Mouse (Mus musculus) induced T-regulatory cell, adult 2 months (primary cell): ENCODE results near the gene Prkd2.

Experiments used
- DNase-seq: peaks from one replicate; pipeline ENCODE4 v3.0.0-alpha.2; 2012; ENCODE audit warnings: low read depth

Prkd2 gene

GRCm38 (mm10) chr7:16859902-16860651, 17.4 kb downstream of the Prkd2 start:
- peak; percentile 85 for DNase-seq

GRCm38 (mm10) chr7:16867488-16867887, 24.8 kb downstream of the Prkd2 start:
- DNase-seq, result no peak

GRCm38 (mm10) chr7:16869497-16869896, 26.8 kb downstream of the Prkd2 start:
- no peak for DNase-seq

- DNase-seq, result no peak
Measured at GRCm38 (mm10) chr7:16871600-16871999, 28.9 kb downstream of the Prkd2 start.

- no peak for DNase-seq
Measured at GRCm38 (mm10) chr7:16872478-16872877, 29.8 kb downstream of the Prkd2 start.

GRCm38 (mm10) chr7:16873392-16873791, 30.7 kb downstream of the Prkd2 start:
- peak; percentile 36 for DNase-seq

GRCm38 (mm10) chr7:16874190-16874589, 31.5 kb downstream of the Prkd2 start:
- peak; percentile 91 for DNase-seq

GRCm38 (mm10) chr7:16874756-16875309, 32.1 kb downstream of the Prkd2 start:
- DNase-seq, result peak; percentile 100

GRCm38 (mm10) chr7:16875310-16875325, 32.4 kb downstream of the Prkd2 start, which contains the start of gene Dact3:
Gene Dact3, plus strand, starts transcription at chr7:16875317.
- no peak for DNase-seq

GRCm38 (mm10) chr7:16875326-16875725, 32.6 kb downstream of the Prkd2 start:
- no peak for DNase-seq

GRCm38 (mm10) chr7:16876006-16876405, 33.3 kb downstream of the Prkd2 start:
- DNase-seq, result peak; percentile 42

GRCm38 (mm10) chr7:16876608-16877007, 33.9 kb downstream of the Prkd2 start:
- peak; percentile 29 for DNase-seq

GRCm38 (mm10) chr7:16877717-16878116, 35.0 kb downstream of the Prkd2 start:
- DNase-seq, result peak; percentile 42

GRCm38 (mm10) chr7:16879796-16880547, 37.3 kb downstream of the Prkd2 start:
- no peak for DNase-seq

GRCm38 (mm10) chr7:16880615-16881014, 37.9 kb downstream of the Prkd2 start:
- no peak for DNase-seq

GRCm38 (mm10) chr7:16883162-16883561, 40.5 kb downstream of the Prkd2 start:
- no peak for DNase-seq

- no peak for DNase-seq
Measured at GRCm38 (mm10) chr7:16884334-16884733, 41.6 kb downstream of the Prkd2 start.

GRCm38 (mm10) chr7:16885271-16885776, 42.6 kb downstream of the Prkd2 start:
- peak; percentile 42 for DNase-seq

GRCm38 (mm10) chr7:16885905-16886304, 43.2 kb downstream of the Prkd2 start:
- no peak for DNase-seq

GRCm38 (mm10) chr7:16890536-16890935, 47.8 kb downstream of the Prkd2 start:
- no peak for DNase-seq

GRCm38 (mm10) chr7:16890944-16891343, 48.2 kb downstream of the Prkd2 start:
- DNase-seq, result peak; percentile 47

GRCm38 (mm10) chr7:16891641-16892351, 49.1 kb downstream of the Prkd2 start, which contains the start of gene Gng8:
Gene Gng8, plus strand, starts transcription at chr7:16891786.
- peak; percentile 93 for DNase-seq

GRCm38 (mm10) chr7:16892352-16892730, 49.6 kb downstream of the Prkd2 start:
- no peak for DNase-seq
